Mouse (Mus musculus): ENCODE measurements around the gene Pkd1. TPM values are rescaled to one million over a fixed set of nuclear protein-coding genes. Genes with fewer than 3 reads are reported as not detected.

Gene Pkd1
- total and polyA plus RNA-seq, 2 experiments from 2014 or later, result 16.0 to 87.9 TPM

GRCm38 (mm10) chr17:24625472-24625871 lies 75.8 kb downstream of the Pkd1 start:
- peaks cover 84% of the 10 kb centered on the region for H3K36me3 ChIP-seq (ENCODE audit: insufficient read depth, low read length)
- ATAC-seq, result no peak

GRCm38 (mm10) chr17:24628646-24629045 lies 79.0 kb downstream of the Pkd1 start:
- no peak overlapping the region for H3K4me3 ChIP-seq (ENCODE audit: low read length)
- no peaks in the 10 kb centered on the region for H3K27me3 ChIP-seq (ENCODE audit: insufficient read depth, low read length)
- no peak overlapping the region for H3K27ac ChIP-seq
- H3K36me3 ChIP-seq (ENCODE audit: insufficient read depth, low read length), result peaks cover 58% of the 10 kb centered on the region
- 48% methylated on average over 5 of the region's 5 CpGs for WGBS
- H3K4me1 ChIP-seq (ENCODE audit: insufficient read depth, low read length), result peaks cover 4% of the 10 kb centered on the region; the same call in 1 of the 2 replicates
- no peak for ATAC-seq
- H3K9ac ChIP-seq (replicated peaks; ENCODE audit: low read length), result no peak overlapping the region
- peak; percentile 56 for DNase-seq (ENCODE audit: low spot score)
- no peaks in the 10 kb centered on the region for H3K9me3 ChIP-seq (ENCODE audit: low read length)
- no peak overlapping the region for H3K4me2 ChIP-seq (ENCODE audit: low read depth, low read length)
- peak; percentile 95 for TF ChIP-seq CTCF (IDR thresholded peaks at IDR 0.05; ENCODE audit: low read depth)

More at GRCm38 (mm10) chr17:24625472-24625871, 75.8 kb downstream of the Pkd1 start:
- no peaks in the 10 kb centered on the region for H3K27me3 ChIP-seq (ENCODE audit: insufficient read depth, low read length)
- H3K9ac ChIP-seq (replicated peaks; ENCODE audit: low read length), result no peak overlapping the region
- DNase-seq (ENCODE audit: low spot score), result no peak
- H3K9me3 ChIP-seq (ENCODE audit: low read length), result no peaks in the 10 kb centered on the region
- H3K4me1 ChIP-seq (ENCODE audit: insufficient read depth, low read length), result no peaks in the 10 kb centered on the region
- TF ChIP-seq CTCF (IDR thresholded peaks at IDR 0.05; ENCODE audit: low read depth), result no peak
- H3K4me2 ChIP-seq (ENCODE audit: low read depth, low read length), result no peak overlapping the region
- 91% methylated on average over 8 of the region's 8 CpGs for WGBS
- H3K27ac ChIP-seq, result no peak overlapping the region
- no peak overlapping the region for H3K4me3 ChIP-seq (ENCODE audit: low read length)

GRCm38 (mm10) chr17:24630072-24630471 lies 80.4 kb downstream of the Pkd1 start:
- no peak for TF ChIP-seq CTCF (IDR thresholded peaks at IDR 0.05; ENCODE audit: low read depth)
- 89% methylated on average over 14 of the region's 14 CpGs for WGBS
- peaks cover 4% of the 10 kb centered on the region; the same call in 1 of the 2 replicates for H3K4me1 ChIP-seq (ENCODE audit: insufficient read depth, low read length)
- no peaks in the 10 kb centered on the region for H3K9me3 ChIP-seq (ENCODE audit: low read length)
- ATAC-seq (no peak), DNase-seq (ENCODE audit: low spot score) (no peak)
- no peak overlapping the region for H3K4me2 ChIP-seq (ENCODE audit: low read depth, low read length)
- H3K36me3 ChIP-seq (ENCODE audit: insufficient read depth, low read length), result peaks cover 44% of the 10 kb centered on the region
- no peak overlapping the region for H3K4me3 ChIP-seq (ENCODE audit: low read length)
- H3K9ac ChIP-seq (replicated peaks; ENCODE audit: low read length), result no peak overlapping the region
- no peak overlapping the region for H3K27ac ChIP-seq
- H3K27me3 ChIP-seq (ENCODE audit: insufficient read depth, low read length), result no peaks in the 10 kb centered on the region

- Histone ChIP-seq H3K27ac (peak within 1 kb of the TSS; percentile 84), H3K4me3 (ENCODE audit: low read length) (peak within 1 kb of the TSS; percentile 63), H3K9me3 (ENCODE audit: low read length) (no peaks in the 10 kb centered on the region), H3K4me1 (ENCODE audit: insufficient read depth, low read length) (peaks cover 4% of the 10 kb centered on the region; the same call in 1 of the 2 replicates), H3K27me3 (ENCODE audit: insufficient read depth, low read length) (no peaks in the 10 kb centered on the region), H3K36me3 (ENCODE audit: insufficient read depth, low read length) (peaks cover 30% of the 10 kb centered on the region), H3K4me2 (ENCODE audit: low read depth, low read length) (peak within 1 kb of the TSS; percentile 89), H3K9ac (replicated peaks; ENCODE audit: low read length) (peak within 1 kb of the TSS; percentile 64)
- WGBS, result 2% methylated on average over 51 of the region's 51 CpGs
- DNase-seq (ENCODE audit: low spot score) (peak; percentile 94), ATAC-seq (peak; percentile 92)
- TF ChIP-seq CTCF (IDR thresholded peaks at IDR 0.05; ENCODE audit: low read depth), result no peak
Measured at GRCm38 (mm10) chr17:24632167-24632812, 82.7 kb downstream of the Pkd1 start, which contains the start of the genes Tsc2 and Nthl1. Gene Tsc2 (minus strand): TSS chr17:24632630. Gene Nthl1 (plus strand): TSS chr17:24632680.

GRCm38 (mm10) chr17:24632813-24633449 lies 83.3 kb downstream of the Pkd1 start:
- H3K27me3 ChIP-seq (ENCODE audit: insufficient read depth, low read length), result no peaks in the 10 kb centered on the region
- peak overlapping the region; percentile 89 for H3K4me2 ChIP-seq (ENCODE audit: low read depth, low read length)
- no peaks in the 10 kb centered on the region for H3K9me3 ChIP-seq (ENCODE audit: low read length)
- peak; percentile 39 for ATAC-seq
- H3K4me3 ChIP-seq (ENCODE audit: low read length), result peak overlapping the region; percentile 63
- peak overlapping the region; percentile 64 for H3K9ac ChIP-seq (replicated peaks; ENCODE audit: low read length)
- 11% methylated on average over 22 of the region's 22 CpGs for WGBS
- TF ChIP-seq CTCF (IDR thresholded peaks at IDR 0.05; ENCODE audit: low read depth), result no peak
- peaks cover 4% of the 10 kb centered on the region; the same call in 1 of the 2 replicates for H3K4me1 ChIP-seq (ENCODE audit: insufficient read depth, low read length)
- peak; percentile 49 for DNase-seq (ENCODE audit: low spot score)
- peak overlapping the region; percentile 84 for H3K27ac ChIP-seq
- H3K36me3 ChIP-seq (ENCODE audit: insufficient read depth, low read length), result peaks cover 25% of the 10 kb centered on the region

GRCm38 (mm10) chr17:24633831-24634230 lies 84.2 kb downstream of the Pkd1 start:
- Histone ChIP-seq H3K9ac (replicated peaks; ENCODE audit: low read length) (no peak overlapping the region), H3K9me3 (ENCODE audit: low read length) (no peaks in the 10 kb centered on the region)
- 96% methylated on average over 11 of the region's 11 CpGs for WGBS

More at GRCm38 (mm10) chr17:24633831-24634230, 84.2 kb downstream of the Pkd1 start:
- Histone ChIP-seq H3K4me2 (ENCODE audit: low read depth, low read length) (no peak overlapping the region), H3K4me1 (ENCODE audit: insufficient read depth, low read length) (peaks cover 4% of the 10 kb centered on the region; the same call in 1 of the 2 replicates), H3K27me3 (ENCODE audit: insufficient read depth, low read length) (no peaks in the 10 kb centered on the region), H3K4me3 (ENCODE audit: low read length) (no peak overlapping the region), H3K27ac (peak overlapping the region; percentile 84; the same call in 1 of the 2 replicates), H3K36me3 (ENCODE audit: insufficient read depth, low read length) (peaks cover 19% of the 10 kb centered on the region; the same call in 1 of the 2 replicates)
- no peak for TF ChIP-seq CTCF (IDR thresholded peaks at IDR 0.05; ENCODE audit: low read depth)
- DNase-seq (ENCODE audit: low spot score) (no peak), ATAC-seq (no peak)
